Mouse (Mus musculus): ENCODE results near the gene Il18bp.

DNA sequence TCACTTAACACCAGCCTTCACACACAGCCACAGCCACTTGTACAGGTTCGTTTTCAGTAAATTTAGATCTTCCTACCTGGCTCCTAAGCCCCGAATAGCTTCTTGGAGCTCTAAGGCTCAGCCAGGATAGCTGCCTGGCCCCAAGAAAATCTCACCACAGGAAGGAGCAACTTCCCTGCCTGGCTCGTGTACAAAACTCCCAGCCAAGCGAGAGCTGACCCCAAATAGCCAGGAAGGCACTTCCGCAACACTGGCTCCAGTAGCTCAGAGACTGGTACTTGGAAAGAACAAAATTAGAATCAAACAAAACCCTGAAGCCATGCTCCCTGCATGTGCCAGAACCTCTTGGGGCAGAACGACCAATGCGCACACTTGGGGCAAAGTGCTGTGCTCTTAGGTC lies 456 bp downstream of the Il18bp start:
- TF ChIP-seq CTCF (IDR thresholded peaks at IDR 0.05; ENCODE audit: low read depth, low read length) = no peak
- TF ChIP-seq POLR2A (IDR thresholded peaks at IDR 0.05; ENCODE audit: borderline replicate concordance, low read depth, low read length) = no peak
